Mouse (Mus musculus) CH12.LX (cell line): ENCODE results near the gene Gucy2e. TPM values are rescaled to one million over a fixed set of nuclear protein-coding genes. Genes with fewer than 3 reads are reported as not detected.

Experiments
- DNase-seq: peaks from one replicate; pipeline ENCODE4 v3.0.0-alpha.2; 2013; ENCODE audit errors: extremely low read depth
- H3K27ac ChIP-seq: 2 replicates; pipeline ENCODE4 v1.5.1; 2012; ENCODE audit warnings: low read depth, mild to moderate bottlenecking, control low read depth, moderate library complexity; ENCODE audit not compliant: insufficient read depth
- H3K27me3 ChIP-seq: replicated peaks from 2 replicates; pipeline ENCODE3; 2012; ENCODE audit warnings: inconsistent platforms
- H3K36me3 ChIP-seq, 2 experiments: replicated peaks in 1 of 2; 2 replicates each; pipeline versions ENCODE3 to v1.6.1; 2012; ENCODE audit warnings: inconsistent platforms in 1 of 2, low read length in 1 of 2, mild to moderate bottlenecking in 1 of 2, mixed read lengths in 1 of 2, moderate library complexity in 1 of 2; ENCODE audit not compliant: control insufficient read depth in 1 of 2, insufficient read depth in 1 of 2
- H3K4me1 ChIP-seq, 2 experiments: 2 replicates each; pipeline ENCODE4 v1.6.1; 2012; ENCODE audit warnings: inconsistent platforms in 1 of 2, moderate library complexity in 1 of 2; ENCODE audit not compliant: insufficient read depth in 2 of 2, control insufficient read depth in 1 of 2
- H3K4me2 ChIP-seq: 2 replicates; pipeline ENCODE4 v1.6.1; 2012; ENCODE audit warnings: low read depth, mild to moderate bottlenecking, control low read depth; ENCODE audit not compliant: poor library complexity, insufficient read depth, severe bottlenecking
- H3K4me3 ChIP-seq, 3 experiments: fragments of 150-350 bp in 1 of 3; sonication (generic) in 1 of 3; replicated peaks in 1 of 3; 2 replicates each; pipeline versions ENCODE3 to v1.5.1; 2011 to 2012; ENCODE audit warnings: low read depth in 2 of 3, low read length in 2 of 3, mild to moderate bottlenecking in 2 of 3, moderate library complexity in 2 of 3, control low read depth in 1 of 3, improper control_type of control experiment in 1 of 3, inconsistent platforms in 1 of 3, mixed read lengths in 1 of 3; ENCODE audit not compliant: poor library complexity in 1 of 3
- H3K79me2 ChIP-seq: replicated peaks from 2 replicates; pipeline ENCODE4 v1.6.1; 2012; ENCODE audit warnings: mild to moderate bottlenecking, moderate library complexity; ENCODE audit not compliant: control insufficient read depth, poor library complexity, insufficient read depth, severe bottlenecking; ENCODE audit errors: extremely low read depth
- H3K9ac ChIP-seq: 2 replicates; pipeline ENCODE4 v1.6.1; 2012; ENCODE audit warnings: low read depth, mild to moderate bottlenecking, control low read depth, moderate library complexity; ENCODE audit not compliant: insufficient read depth
- H3K9me3 ChIP-seq: replicated peaks from 2 replicates; pipeline ENCODE3; 2012; ENCODE audit warnings: low read length, inconsistent platforms, mixed read lengths
- BHLHE40 ChIP-seq: IDR thresholded peaks from 2 replicates; pipeline ENCODE4 v1.6.1; 2011; ENCODE audit warnings: mild to moderate bottlenecking, low read depth, low read length, improper control_type of control experiment
- CHD1 ChIP-seq: IDR thresholded peaks from 2 replicates; pipeline ENCODE4 v1.6.1; 2012; ENCODE audit warnings: low read depth, low read length, improper control_type of control experiment, inconsistent platforms
- CHD2 ChIP-seq: IDR thresholded peaks from 2 replicates; pipeline ENCODE4 v1.6.1; 2011; ENCODE audit warnings: low read length, improper control_type of control experiment
- CTCF ChIP-seq, 2 experiments: IDR thresholded peaks in 1 of 2; conservative IDR thresholded peaks in 1 of 2; 2 replicates each; pipeline ENCODE4 v1.5.1; 2011 to 2012; ENCODE audit warnings: low read depth in 2 of 2, low read length in 2 of 2, improper control_type of control experiment in 1 of 2, inconsistent platforms in 1 of 2, mild to moderate bottlenecking in 1 of 2, moderate library complexity in 1 of 2
- EP300 ChIP-seq: IDR thresholded peaks from 2 replicates; pipeline ENCODE4 v1.6.1; 2011; ENCODE audit warnings: low read length, improper control_type of control experiment
- ETS1 ChIP-seq: conservative IDR thresholded peaks from 2 replicates; pipeline ENCODE4 v1.6.1; 2012; ENCODE audit warnings: low read depth, mild to moderate bottlenecking, inconsistent platforms, low read length, improper control_type of control experiment, moderate library complexity
- HCFC1 ChIP-seq: IDR thresholded peaks from 2 replicates; pipeline ENCODE4 v1.6.1; 2012; ENCODE audit warnings: low read depth, mild to moderate bottlenecking, inconsistent platforms, low read length, improper control_type of control experiment
- IRF4 ChIP-seq: IDR thresholded peaks from 2 replicates; pipeline ENCODE4 v1.6.1; 2014; ENCODE audit warnings: low read depth, mild to moderate bottlenecking, inconsistent platforms, low read length, improper control_type of control experiment
- MAFK ChIP-seq: IDR thresholded peaks from 2 replicates; pipeline ENCODE4 v1.6.1; 2011; ENCODE audit warnings: low read length, improper control_type of control experiment; ENCODE audit not compliant: insufficient replicate concordance
- MAZ ChIP-seq: IDR thresholded peaks from 2 replicates; pipeline ENCODE4 v1.6.1; 2012; ENCODE audit warnings: low read depth, mild to moderate bottlenecking, inconsistent platforms, low read length, improper control_type of control experiment, moderate library complexity
- MXI1 ChIP-seq: IDR thresholded peaks from 2 replicates; pipeline ENCODE4 v1.6.1; 2011; ENCODE audit warnings: mild to moderate bottlenecking, low read depth, low read length, improper control_type of control experiment
- NELFE ChIP-seq: IDR thresholded peaks from 2 replicates; pipeline ENCODE4 v1.6.1; 2011; ENCODE audit warnings: low read depth, low read length, improper control_type of control experiment
- POLR2A ChIP-seq: IDR thresholded peaks from 2 replicates; pipeline ENCODE4 v1.6.1; 2011; ENCODE audit warnings: low read depth, mild to moderate bottlenecking, improper control_type of control experiment, low read length
- POLR2AphosphoS2 ChIP-seq: IDR thresholded peaks from 2 replicates; pipeline ENCODE4 v1.6.1; 2011; ENCODE audit warnings: low read depth, low read length, improper control_type of control experiment
- RAD21 ChIP-seq: IDR thresholded peaks from 2 replicates; pipeline ENCODE4 v1.6.1; 2011; ENCODE audit warnings: low read depth, mild to moderate bottlenecking, low read length, improper control_type of control experiment, moderate library complexity
- RCOR1 ChIP-seq: conservative IDR thresholded peaks from 2 replicates; pipeline ENCODE4 v1.6.1; 2012; ENCODE audit warnings: low read depth, mild to moderate bottlenecking, inconsistent platforms, low read length, improper control_type of control experiment
- SIN3A ChIP-seq: IDR thresholded peaks from 2 replicates; pipeline ENCODE4 v1.6.1; 2012; ENCODE audit warnings: low read length, improper control_type of control experiment, inconsistent platforms
- SMC3 ChIP-seq: IDR thresholded peaks from 2 replicates; pipeline ENCODE4 v1.6.1; 2011; ENCODE audit warnings: low read depth, low read length, improper control_type of control experiment
- ZKSCAN1 ChIP-seq: IDR thresholded peaks from 2 replicates; pipeline ENCODE4 v1.6.1; 2012; ENCODE audit warnings: low read depth, inconsistent platforms, low read length, improper control_type of control experiment, borderline replicate concordance
- ZMIZ1 ChIP-seq: IDR thresholded peaks from 2 replicates; pipeline ENCODE4 v1.6.1; 2012; ENCODE audit warnings: low read depth, mild to moderate bottlenecking, inconsistent platforms, low read length, improper control_type of control experiment
- ZNF384 ChIP-seq: IDR thresholded peaks from 2 replicates; pipeline ENCODE4 v1.6.1; 2012; ENCODE audit warnings: low read depth, low read length, improper control_type of control experiment, inconsistent platforms
- dilution Hi-C: fragments of 300-500 bp; cut with MboI; formaldehyde crosslinking; loops from 2 replicates; pipeline ENCODE4 v1.14.3; 2020; ENCODE audit warnings: low sequenced_read_pairs; ENCODE audit not compliant: extremely low pct_unique_long_range_greater_than_20kb, extremely low pct_ligation_motif_present
- in situ Hi-C: fragments of 300-500 bp; cut with MboI; formaldehyde crosslinking; loops from 3 replicates; pipeline ENCODE4 v1.14.3; 2019; ENCODE audit warnings: low sequenced_read_pairs, low pct_ligation_motif_present, low pct_unique_long_range_greater_than_20kb, mixed read lengths
- polyA plus RNA-seq: library from polyadenylated mRNA; unstranded; fragments of >175 nt; gene quantifications from 2 replicates; pipeline ENCODE4 v1.2.1, GENCODE M21; 2012; ENCODE audit warnings: low read depth; ENCODE audit not compliant: insufficient read length
- total RNA-seq, 2 experiments: library from RNA; depleted of rRNA; stranded (reverse); fragments of 300-350 nt in 1 of 2; fragments of >200 nt in 1 of 2; gene quantifications; 2 replicates each; pipeline ENCODE4 v1.2.3; 2012 to 2014

Gene Gucy2e
- total and polyA plus RNA-seq, 3 experiments: 0.03 TPM; not detected in 2

- Histone ChIP-seq H3K4me2 (no peak overlapping the region), H3K9me3 (peaks cover 5% of the 10 kb centered on the region), H3K4me3 (no peak overlapping the region), H3K36me3 (no peaks in the 10 kb centered on the region), H3K9ac (no peak overlapping the region), H3K79me2 (no peaks in the 10 kb centered on the region), H3K27me3 (peaks cover 82% of the 10 kb centered on the region), H3K4me1 (peaks cover 3 to 5% of the 10 kb centered on the region in 2 experiments; a peak in 3 of 4 replicates), H3K27ac (no peak overlapping the region)
- dilution Hi-C loops (no loop called here), in situ Hi-C loops (loop anchor here (5.0 kb wide), 1 partner anchor 47 kb away; no protein-coding TSS in a partner anchor)
- TF ChIP-seq ZKSCAN1 (no peak), IRF4 (no peak), EP300 (no peak), CHD2 (no peak), POLR2AphosphoS2 (no peak), NELFE (no peak), ETS1 (no peak), BHLHE40 (no peak), CTCF (conservative IDR thresholded peaks at IDR 0.05 in 1 of 2, IDR thresholded peaks at IDR 0.05 in 1 of 2; ENCODE audit: low read depth in 2 of 2, low read length in 2 of 2) (no peak), MAFK (no peak), POLR2A (no peak), MAZ (no peak), CHD1 (no peak), ZMIZ1 (no peak), ZNF384 (no peak), HCFC1 (no peak)
- DNase-seq: no peak
Measured at GRCm38 (mm10) chr11:69185031-69185430, 51.8 kb downstream of the Gucy2e start.

GRCm38 (mm10) chr11:69180120-69180519 lies 56.7 kb downstream of the Gucy2e start:
- H3K4me1 ChIP-seq: no peaks in the 10 kb centered on the region
- H3K4me3 ChIP-seq: no peak overlapping the region
- no peaks in the 10 kb centered on the region for H3K36me3 ChIP-seq
- no peak overlapping the region for H3K27ac ChIP-seq
- H3K9ac ChIP-seq: no peak overlapping the region
- no peak overlapping the region for H3K4me2 ChIP-seq
- in situ Hi-C loops (no loop called here), dilution Hi-C loops (no loop called here)
- H3K79me2 ChIP-seq: no peaks in the 10 kb centered on the region
- H3K27me3 ChIP-seq: peaks cover 80% of the 10 kb centered on the region
- H3K9me3 ChIP-seq: no peaks in the 10 kb centered on the region
- TF ChIP-seq EP300 (no peak), MXI1 (no peak), SMC3 (peak; percentile 40), CTCF (conservative IDR thresholded peaks at IDR 0.05 in 1 of 2, IDR thresholded peaks at IDR 0.05 in 1 of 2; ENCODE audit: low read depth in 2 of 2, low read length in 2 of 2) (peak in 1 of 2 experiments; percentile 60; a peak in 2 of 4 replicates), SIN3A (no peak), ETS1 (no peak), RAD21 (peak; percentile 27), IRF4 (0 out of 2 replicates have a peak, but pooled peaks have one; percentile 8), RCOR1 (no peak)
- TF ChIP-seq, all 38 proteins: peak for 4
- DNase-seq: peak; percentile 25
